Mouse (Mus musculus) hindbrain, embryonic 16.5 days (tissue): ENCODE measurements at regions not wholly inside any gene's neighbourhood (a gene's known extent, or its start where the extent isn't known, plus 50 kb on each side); places are given as distances from the start of the nearest gene placed in this dataset.
A peak's percentile ranks its signal among the peaks of the same experiment; 100 is the strongest.

Experiments used
- ATAC-seq: fragments of 200-750 bp; cut with Nextera tagmentation; 2 replicates; pipeline ENCODE4 v1.8.0; 2017; ENCODE audit warnings: moderate TSS enrichment, moderate library complexity
- H3K27ac ChIP-seq: fragments of 300-500 bp; sonication (generic); 2 replicates; pipeline ENCODE4 v1.5.1; 2014; ENCODE audit warnings: low read depth, mild to moderate bottlenecking, control low read depth, low read length, moderate library complexity
- H3K27me3 ChIP-seq: fragments of 300-500 bp; sonication (generic); replicated peaks from 2 replicates; pipeline ENCODE4 v1.6.1; 2014; ENCODE audit warnings: low read length; ENCODE audit not compliant: control insufficient read depth, insufficient read depth
- H3K36me3 ChIP-seq: fragments of 300-500 bp; sonication (generic); 2 replicates; pipeline ENCODE4 v1.6.1; 2014; ENCODE audit warnings: mild to moderate bottlenecking, low read length, moderate library complexity, mixed read lengths; ENCODE audit not compliant: control insufficient read depth, insufficient read depth
- H3K4me1 ChIP-seq: fragments of 300-500 bp; sonication (generic); 2 replicates; pipeline ENCODE4 v1.6.1; 2014; ENCODE audit warnings: low read depth, low read length; ENCODE audit not compliant: control insufficient read depth, insufficient read depth
- H3K4me2 ChIP-seq: fragments of 300-500 bp; sonication (generic); 2 replicates; pipeline ENCODE4 v1.6.1; 2014; ENCODE audit warnings: mild to moderate bottlenecking, low read length, control low read depth, moderate library complexity
- H3K4me3 ChIP-seq: fragments of 300-500 bp; sonication (generic); 2 replicates; pipeline ENCODE4 v1.5.1; 2014; ENCODE audit warnings: mild to moderate bottlenecking, low read length, control low read depth, moderate library complexity
- H3K9ac ChIP-seq: fragments of 300-500 bp; sonication (generic); 2 replicates; pipeline ENCODE4 v1.6.1; 2014; ENCODE audit warnings: low read depth, mild to moderate bottlenecking, control low read depth, low read length, moderate library complexity
- H3K9me3 ChIP-seq: fragments of 300-500 bp; sonication (generic); 2 replicates; pipeline ENCODE4 v1.6.1; 2014; ENCODE audit warnings: mild to moderate bottlenecking, low read length, moderate library complexity; ENCODE audit not compliant: control insufficient read depth
- WGBS: fragments of 180-500 bp; shearing (Covaris S2); extraction: QIAGEN DNeasy Blood & Tissue Kit; methylation state at CpG from one replicate; pipeline ENCODE4 v1.1.7; 2014; 5-methylcytosine and 5-hydroxymethylcytosine counted together

DNA sequence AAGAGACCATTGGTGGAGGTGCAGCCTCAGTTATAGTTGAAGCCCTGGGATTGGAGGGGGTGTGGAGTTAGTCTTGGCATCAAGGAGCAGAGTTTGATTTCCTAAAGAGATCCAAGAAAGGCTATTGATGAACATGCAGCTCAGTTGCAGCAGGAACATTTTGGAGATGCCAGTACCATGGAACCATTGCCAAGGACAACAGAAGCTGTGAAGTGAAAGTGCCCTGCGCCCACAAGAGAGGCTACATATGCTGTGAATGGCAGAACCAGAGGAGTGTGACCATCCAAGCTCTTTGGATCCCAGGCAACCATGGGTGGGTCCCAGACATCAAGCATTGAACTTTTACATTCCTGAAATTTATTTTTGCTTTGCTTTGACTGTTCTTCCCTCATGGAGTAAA is 539.2 kb upstream of the Mpdz start:
- no peak overlapping the region for H3K9ac ChIP-seq
- no peak overlapping the region for H3K4me2 ChIP-seq
- WGBS = 75% methylated on average over 1 of the region's 1 CpGs
- H3K4me1 ChIP-seq = no peaks in the 10 kb centered on the region
- no peaks in the 10 kb centered on the region for H3K36me3 ChIP-seq
- H3K9me3 ChIP-seq = no peaks in the 10 kb centered on the region
- H3K27ac ChIP-seq = no peak overlapping the region
- ATAC-seq = no peak
- H3K27me3 ChIP-seq = no peaks in the 10 kb centered on the region
- no peak overlapping the region for H3K4me3 ChIP-seq

DNA sequence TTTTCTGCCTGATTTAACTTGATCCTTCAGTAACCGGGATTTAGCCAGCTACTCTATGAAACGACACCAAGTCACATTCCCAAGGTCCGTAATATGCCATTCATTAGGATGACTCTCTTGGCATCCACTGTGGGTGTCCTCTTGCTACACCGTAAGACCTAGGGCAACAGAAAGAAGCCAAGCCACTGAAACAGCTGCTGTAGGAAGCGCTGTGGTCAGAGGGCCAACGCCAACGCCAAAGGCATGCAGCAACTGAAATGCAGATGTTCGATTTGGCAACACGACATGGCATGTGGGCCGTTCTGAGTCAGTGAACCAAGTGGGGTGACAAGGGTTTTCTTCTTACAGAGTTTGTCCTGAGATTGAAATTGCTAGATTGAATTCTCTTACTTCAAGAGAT is 527.9 kb upstream of the Mpdz start:
- Histone ChIP-seq H3K9ac (no peak overlapping the region), H3K27ac (no peak overlapping the region), H3K4me2 (no peak overlapping the region), H3K36me3 (no peaks in the 10 kb centered on the region), H3K4me1 (no peaks in the 10 kb centered on the region), H3K4me3 (no peak overlapping the region), H3K9me3 (no peaks in the 10 kb centered on the region), H3K27me3 (no peaks in the 10 kb centered on the region)
- WGBS = 70% methylated on average over 10 of the region's 10 CpGs
- no peak for ATAC-seq

DNA sequence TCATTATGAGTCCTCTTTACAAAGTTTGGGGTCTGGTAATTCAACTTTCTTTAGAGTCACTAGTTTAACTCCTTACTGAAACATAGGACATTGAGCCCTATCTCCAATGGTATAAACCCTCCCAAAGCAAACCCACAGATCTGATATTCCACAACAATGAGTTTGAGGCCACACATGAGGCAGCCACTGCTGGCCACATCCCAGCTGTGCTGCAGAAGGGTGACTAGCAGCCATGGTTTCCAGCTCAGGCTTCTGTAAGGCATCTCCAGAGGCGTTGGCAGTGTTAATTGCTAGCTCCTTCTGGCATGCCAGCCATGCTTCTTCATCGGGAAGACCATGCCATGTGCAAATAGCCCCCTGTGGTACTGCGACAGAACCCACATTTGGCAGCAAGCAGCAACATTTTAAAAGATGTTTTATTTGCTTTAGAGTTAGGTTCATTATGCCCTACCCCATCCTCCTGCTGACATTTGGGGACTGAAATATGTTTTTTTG is 527.1 kb upstream of the Mpdz start:
- H3K4me2 ChIP-seq = no peak overlapping the region
- WGBS = 49% methylated on average over 3 of the region's 3 CpGs
- ATAC-seq = no peak
- H3K9me3 ChIP-seq = no peaks in the 10 kb centered on the region
- H3K4me1 ChIP-seq = no peaks in the 10 kb centered on the region
- no peak overlapping the region for H3K27ac ChIP-seq
- H3K27me3 ChIP-seq = no peaks in the 10 kb centered on the region
- H3K36me3 ChIP-seq = no peaks in the 10 kb centered on the region
- H3K9ac ChIP-seq = no peak overlapping the region
- no peak overlapping the region for H3K4me3 ChIP-seq

DNA sequence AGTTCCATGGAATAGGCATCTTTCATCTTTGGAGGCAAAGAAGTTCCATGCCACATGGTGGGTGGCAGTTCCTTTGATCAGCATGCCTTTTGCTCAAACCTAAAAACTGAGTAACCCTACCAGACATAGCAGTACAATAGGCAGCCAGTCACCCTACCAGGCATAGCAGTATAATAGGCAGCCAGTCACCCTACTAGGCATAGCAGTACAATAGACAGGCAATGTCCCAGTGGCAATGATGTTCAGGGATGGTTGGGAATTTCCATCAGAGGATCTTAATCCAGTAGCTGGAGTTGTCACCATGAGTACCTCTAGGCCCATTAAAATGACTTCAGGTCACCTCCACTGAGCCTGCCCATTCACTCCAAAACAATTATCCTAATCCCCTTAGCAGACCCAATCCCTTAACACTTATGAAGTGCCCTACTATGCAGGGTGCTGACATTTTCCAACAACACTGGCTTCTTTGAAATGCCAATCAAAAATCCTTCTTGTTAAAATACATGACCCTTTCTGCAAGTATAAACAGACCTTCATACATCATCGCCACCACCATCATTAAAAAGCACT is 523.5 kb upstream of the Mpdz start:
- no peaks in the 10 kb centered on the region for H3K9me3 ChIP-seq
- no peak overlapping the region for H3K4me3 ChIP-seq
- H3K27ac ChIP-seq = no peak overlapping the region
- WGBS = 86% methylated on average over 1 of the region's 1 CpGs
- no peak overlapping the region for H3K4me2 ChIP-seq
- no peaks in the 10 kb centered on the region for H3K36me3 ChIP-seq
- H3K4me1 ChIP-seq = no peaks in the 10 kb centered on the region
- no peak overlapping the region for H3K9ac ChIP-seq
- no peaks in the 10 kb centered on the region for H3K27me3 ChIP-seq
- no peak for ATAC-seq

DNA sequence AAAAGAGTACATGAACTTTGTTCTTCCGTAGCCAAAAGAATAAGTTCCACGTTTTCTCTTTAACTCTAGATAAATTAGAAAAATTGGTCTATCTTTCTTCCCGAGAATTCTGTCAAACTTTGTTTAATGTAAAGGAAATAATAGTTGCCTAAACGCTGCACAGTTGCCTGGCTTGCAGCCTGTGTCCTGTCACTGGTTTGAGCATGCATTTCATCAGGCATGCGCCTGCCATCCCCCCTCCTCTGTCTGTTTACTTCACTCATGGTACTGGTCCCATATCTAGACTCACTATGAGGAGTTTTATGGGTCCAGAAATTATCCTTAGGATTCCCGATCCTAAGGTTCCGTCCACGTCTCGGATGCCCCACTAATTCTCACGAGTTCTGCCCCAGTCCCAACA is 520.5 kb upstream of the Mpdz start:
- H3K27me3 ChIP-seq = no peaks in the 10 kb centered on the region
- no peak for ATAC-seq
- WGBS = 90% methylated on average over 10 of the region's 10 CpGs

DNA sequence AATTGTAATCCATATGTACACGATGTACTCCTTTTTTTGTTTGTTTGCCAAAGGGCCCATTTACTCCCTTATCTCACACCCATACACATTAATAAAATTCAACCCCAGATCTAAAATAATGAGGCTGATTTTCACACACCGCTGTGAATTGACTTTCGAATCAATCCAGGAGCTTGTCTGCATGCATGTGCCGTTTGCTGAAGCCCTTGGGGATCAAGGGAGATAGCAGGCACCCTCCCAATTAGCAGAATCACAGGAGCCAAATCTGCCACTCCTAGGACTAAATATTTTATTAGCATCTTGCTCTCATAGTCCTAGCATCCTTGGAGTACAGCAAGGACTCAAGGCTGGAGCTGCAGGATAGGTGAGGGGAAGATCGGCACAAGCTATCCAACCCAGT is 520.0 kb upstream of the Mpdz start:
- no peak overlapping the region for H3K4me2 ChIP-seq
- no peak overlapping the region for H3K27ac ChIP-seq
- no peaks in the 10 kb centered on the region for H3K36me3 ChIP-seq
- H3K9me3 ChIP-seq = no peaks in the 10 kb centered on the region
- ATAC-seq = no peak
- 58% methylated on average over 5 of the region's 5 CpGs for WGBS
- no peaks in the 10 kb centered on the region for H3K4me1 ChIP-seq
- no peaks in the 10 kb centered on the region for H3K27me3 ChIP-seq
- H3K9ac ChIP-seq = no peak overlapping the region
- H3K4me3 ChIP-seq = no peak overlapping the region

More for the DNA sequence above, 520.5 kb upstream of the Mpdz start:
- Histone ChIP-seq H3K9ac (no peak overlapping the region), H3K4me2 (no peak overlapping the region), H3K27ac (no peak overlapping the region), H3K36me3 (no peaks in the 10 kb centered on the region), H3K4me1 (no peaks in the 10 kb centered on the region), H3K4me3 (no peak overlapping the region), H3K9me3 (no peaks in the 10 kb centered on the region)

DNA sequence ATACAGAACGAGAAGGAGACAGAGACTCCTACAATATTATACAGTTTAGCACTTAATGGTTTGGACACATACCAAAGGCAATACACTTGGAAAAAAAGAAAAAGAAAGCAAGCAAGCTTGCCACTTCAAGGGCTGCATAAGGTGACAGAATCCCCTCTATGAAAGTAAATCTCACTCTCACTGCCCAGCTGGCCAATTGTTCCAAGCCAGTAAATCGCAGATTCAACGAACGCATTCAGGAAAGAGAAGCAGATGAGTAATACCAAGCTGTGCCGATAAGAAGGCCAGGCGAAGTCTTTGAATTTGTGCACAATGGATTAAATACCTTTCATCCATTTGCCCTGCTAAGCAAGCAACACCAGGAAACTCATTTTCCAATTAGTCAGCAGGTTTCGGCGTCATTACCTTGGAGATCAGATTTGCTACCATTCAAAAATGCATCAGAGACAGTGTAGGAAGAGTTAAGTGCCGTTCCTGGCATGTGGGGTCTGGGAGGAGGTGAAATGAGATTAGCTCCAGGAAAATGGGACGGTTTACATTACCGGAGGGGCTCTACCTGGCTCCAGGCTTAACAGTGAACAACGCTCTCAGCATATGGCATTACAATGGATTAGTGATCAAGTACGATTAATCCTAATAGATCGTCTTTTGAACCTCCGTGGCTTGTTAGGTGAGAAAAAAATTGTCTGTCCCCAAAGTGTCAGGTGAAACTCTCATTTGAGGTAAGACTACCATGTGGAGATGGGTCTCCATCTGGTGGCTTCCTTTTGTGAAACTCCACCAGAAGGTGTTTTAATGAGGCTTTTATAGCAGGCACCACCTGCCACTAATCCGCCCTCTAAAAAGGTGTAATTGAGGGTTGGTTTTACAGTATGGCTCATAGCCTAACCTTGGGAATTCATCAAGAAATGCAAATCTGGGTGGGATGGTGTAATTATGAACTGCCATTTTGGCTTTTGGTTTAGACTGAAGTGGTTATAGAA is 518.2 kb upstream of the Mpdz start:
- H3K9ac ChIP-seq = no peak overlapping the region
- no peaks in the 10 kb centered on the region for H3K27me3 ChIP-seq
- H3K4me3 ChIP-seq = no peak overlapping the region
- peak; percentile 54; the same call in 1 of the 2 replicates for ATAC-seq
- H3K4me1 ChIP-seq = no peaks in the 10 kb centered on the region
- H3K36me3 ChIP-seq = no peaks in the 10 kb centered on the region
- no peaks in the 10 kb centered on the region for H3K9me3 ChIP-seq
- WGBS = 66% methylated on average over 16 of the region's 16 CpGs
- H3K27ac ChIP-seq = no peak overlapping the region
- H3K4me2 ChIP-seq = no peak overlapping the region

DNA sequence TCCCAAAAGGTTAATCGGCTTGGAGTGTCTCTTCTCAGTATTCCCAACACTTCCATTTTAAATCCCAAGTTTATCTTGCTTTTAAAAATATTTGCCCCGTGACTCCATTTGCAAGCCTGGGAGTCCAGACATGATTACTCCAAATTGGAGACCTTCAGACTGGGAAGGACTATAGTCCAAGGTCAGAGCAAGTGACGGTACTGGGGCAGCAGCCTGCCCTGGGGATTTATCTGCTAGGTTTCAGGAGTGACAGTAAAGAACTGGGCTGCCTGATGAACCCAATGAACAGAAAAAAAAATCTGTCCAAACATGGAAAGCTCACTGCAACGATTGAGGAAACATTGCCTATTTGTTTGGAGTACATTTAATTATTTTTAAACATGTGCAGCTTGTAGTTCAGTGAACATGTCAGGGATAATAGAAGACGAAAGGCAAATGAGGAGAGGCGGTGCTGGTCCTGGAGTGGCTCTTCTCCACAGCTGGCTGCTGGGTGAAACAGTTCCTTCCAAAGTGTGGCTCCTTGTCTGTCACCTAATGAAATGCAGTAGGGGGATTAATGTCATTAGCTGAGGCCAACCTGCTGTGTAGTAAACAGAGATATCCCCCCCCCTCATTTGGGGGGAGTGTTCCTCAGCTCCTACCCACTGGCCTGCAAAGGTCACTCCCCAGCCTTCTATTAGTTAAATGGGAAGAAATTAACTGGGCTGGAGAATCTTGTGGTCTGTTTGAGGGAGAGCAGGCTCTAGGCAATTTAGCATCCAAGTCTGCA is 514.5 kb upstream of the Mpdz start:
- Histone ChIP-seq H3K9me3 (no peaks in the 10 kb centered on the region), H3K27ac (no peak overlapping the region), H3K36me3 (no peaks in the 10 kb centered on the region), H3K4me3 (no peak overlapping the region), H3K4me2 (no peak overlapping the region), H3K4me1 (no peaks in the 10 kb centered on the region), H3K9ac (no peak overlapping the region), H3K27me3 (no peaks in the 10 kb centered on the region)
- WGBS = 49% methylated on average over 6 of the region's 6 CpGs
- peak; percentile 37; the same call in 1 of the 2 replicates for ATAC-seq

DNA sequence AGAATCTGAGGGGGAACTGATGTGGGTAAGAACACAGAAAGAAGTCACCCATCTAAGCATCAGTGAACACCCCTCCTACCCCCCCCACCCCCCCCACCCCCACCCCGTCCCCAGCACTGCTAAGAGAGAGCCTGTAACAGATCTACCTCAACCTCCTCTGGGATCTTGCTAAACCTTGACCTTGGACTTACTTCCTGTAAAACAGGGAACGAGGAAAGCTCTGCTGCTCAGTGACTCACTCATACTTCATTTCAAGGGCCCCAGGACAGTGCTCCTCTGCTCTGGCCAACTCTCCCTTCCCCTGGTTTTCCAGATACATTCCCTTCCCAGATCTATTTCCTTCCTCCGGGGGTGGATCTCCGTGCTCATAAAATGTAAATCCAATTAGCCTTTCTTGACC is 510.4 kb upstream of the Mpdz start:
- 74% methylated on average over 4 of the region's 4 CpGs for WGBS
- H3K27ac ChIP-seq = no peak overlapping the region
- no peaks in the 10 kb centered on the region for H3K36me3 ChIP-seq
- no peak for ATAC-seq
- H3K4me1 ChIP-seq = no peaks in the 10 kb centered on the region
- no peaks in the 10 kb centered on the region for H3K9me3 ChIP-seq
- H3K27me3 ChIP-seq = no peaks in the 10 kb centered on the region
- H3K4me2 ChIP-seq = no peak overlapping the region
- H3K9ac ChIP-seq = no peak overlapping the region
- H3K4me3 ChIP-seq = no peak overlapping the region
